Comparison of ENCODE assay signal across 9 mouse cellular contexts in the genomic region with DNA sequence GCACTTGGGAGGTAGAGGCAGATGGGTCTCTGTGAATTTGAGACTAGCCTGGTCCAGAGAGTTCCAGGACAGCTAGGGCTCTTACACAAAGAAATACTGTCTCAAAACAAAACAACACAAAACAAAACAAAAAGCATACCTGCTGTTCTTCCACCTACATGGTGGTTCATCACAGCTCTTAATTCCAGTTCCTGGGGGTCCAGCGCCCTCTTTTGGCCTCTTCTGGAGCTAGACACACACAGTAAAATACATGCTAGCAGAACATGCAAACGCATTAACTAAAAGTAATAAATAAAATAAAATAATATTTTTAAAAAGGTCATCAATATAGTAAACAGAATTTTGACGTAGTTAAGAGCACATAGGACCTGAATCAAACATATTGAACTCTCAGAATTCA. TPM values are rescaled to one million over a fixed set of nuclear protein-coding genes. Genes with fewer than 3 reads are reported as not detected.
DNase-seq lines count a peak whose midpoint lies in the region; ATAC-seq and TF ChIP-seq lines count a peak whose summit lies in the region.
"Had no signal": no experiment of that assay in that cellular context is flagged by ENCODE, and none has a peak within 500 bp of the region (broad histone marks: within the 10 kb centered on the region; RNA-seq: fewer than 3 reads in every experiment).

No protein-coding gene starts in this region.

- TF ChIP-seq RAD21 in MEL (IDR thresholded peaks at IDR 0.05; ENCODE audit: low read depth, low read length), result peak; percentile 67

- no peak for TF ChIP-seq POLR2A in liver, adult 2 months (IDR thresholded peaks at IDR 0.05; ENCODE audit: extremely low read depth, insufficient read depth, low read length)
- no peak for TF ChIP-seq POLR2A in MEL (IDR thresholded peaks at IDR 0.05; ENCODE audit: control insufficient read depth in 1 of 2, insufficient read depth in 1 of 2, low read depth in 1 of 2, low read length in 2 of 2, poor library complexity in 1 of 2)

- H3K27ac ChIP-seq in liver, adult 2 months (replicated peaks; ENCODE audit: insufficient read depth, low read depth, low read length), result no peak overlapping the region
- H3K27ac ChIP-seq in liver, embryonic 12.5 days, result no peak overlapping the region
- H3K27ac ChIP-seq in MEL (ENCODE audit: control insufficient read depth, low read depth, low read length), result no peak overlapping the region
- no peak overlapping the region for H3K27ac ChIP-seq in midbrain, embryonic 13.5 days
- H3K27ac ChIP-seq: neural tube, embryonic 12.5 days had no signal

- H3K4me2 ChIP-seq in liver, embryonic 12.5 days, result no peak overlapping the region
- no peak overlapping the region for H3K4me2 ChIP-seq in midbrain, embryonic 13.5 days (replicated peaks)
- H3K4me2 ChIP-seq: neural tube, embryonic 12.5 days had no signal

- no peaks in the 10 kb centered on the region for H3K4me1 ChIP-seq in liver, adult 2 months (ENCODE audit: control insufficient read depth, insufficient read depth, low read length)
- no peaks in the 10 kb centered on the region for H3K4me1 ChIP-seq in liver, embryonic 12.5 days
- no peaks in the 10 kb centered on the region for H3K4me1 ChIP-seq in MEL (ENCODE audit: control insufficient read depth in 1 of 2, insufficient read depth in 2 of 2, low read length in 2 of 2)
- H3K4me1 ChIP-seq in midbrain, embryonic 13.5 days (replicated peaks), result no peaks in the 10 kb centered on the region
- H3K4me1 ChIP-seq: neural tube, embryonic 12.5 days had no signal

- intact Hi-C loops in gastrocnemius, postnatal 36 days (cut with DNase I), result loop anchor here (1.0 to 5.0 kb wide), 3 partner anchors 37 to 66 kb away; no protein-coding TSS in a partner anchor

- peak; percentile 42; the same call in 1 of the 2 replicates for TF ChIP-seq CTCF in liver, adult 2 months (IDR thresholded peaks at IDR 0.05; ENCODE audit: low read depth, low read length)
- TF ChIP-seq CTCF in MEL (IDR thresholded peaks at IDR 0.05 in 2 of 3, conservative IDR thresholded peaks at IDR 0.05 in 1 of 3; ENCODE audit: control insufficient read depth in 1 of 3, insufficient read depth in 1 of 3, low read depth in 2 of 3, low read length in 3 of 3, poor library complexity in 1 of 3, severe bottlenecking in 1 of 3), result peak; percentile 33 to 64 (median 57)

- no peak overlapping the region for H3K9ac ChIP-seq in liver, adult 2 months (ENCODE audit: low read depth, low read length)
- H3K9ac ChIP-seq in liver, embryonic 12.5 days, result no peak overlapping the region
- no peak overlapping the region for H3K9ac ChIP-seq in MEL (ENCODE audit: control insufficient read depth, low read depth, low read length, poor library complexity, severe bottlenecking)
- no peak overlapping the region for H3K9ac ChIP-seq in midbrain, embryonic 13.5 days (replicated peaks)
- H3K9ac ChIP-seq: neural tube, embryonic 12.5 days had no signal

- no peaks in the 10 kb centered on the region for H3K36me3 ChIP-seq in liver, adult 2 months (ENCODE audit: control insufficient read depth, insufficient read depth, low read length)
- H3K36me3 ChIP-seq in liver, embryonic 12.5 days, result no peaks in the 10 kb centered on the region
- H3K36me3 ChIP-seq in MEL (ENCODE audit: control insufficient read depth in 1 of 2, insufficient read depth in 2 of 2, low read length in 2 of 2), result no peaks in the 10 kb centered on the region
- no peaks in the 10 kb centered on the region for H3K36me3 ChIP-seq in midbrain, embryonic 13.5 days
- H3K36me3 ChIP-seq: neural tube, embryonic 12.5 days had no signal

- no peak for TF ChIP-seq EP300 in MEL (IDR thresholded peaks at IDR 0.05; ENCODE audit: low read depth in 1 of 2, low read length in 2 of 2)

- H3K9me3 ChIP-seq in liver, embryonic 12.5 days (replicated peaks), result no peaks in the 10 kb centered on the region
- H3K9me3 ChIP-seq in MEL (replicated peaks; ENCODE audit: insufficient read depth, low read length), result no peaks in the 10 kb centered on the region
- no peaks in the 10 kb centered on the region for H3K9me3 ChIP-seq in midbrain, embryonic 13.5 days
- H3K9me3 ChIP-seq: neural tube, embryonic 12.5 days had no signal

- ATAC-seq in liver, embryonic 12.5 days, result no peak
- no peak for ATAC-seq in midbrain, embryonic 13.5 days

- H3K27me3 ChIP-seq in liver, adult 2 months (ENCODE audit: control insufficient read depth, insufficient read depth, low read length), result no peaks in the 10 kb centered on the region
- no peaks in the 10 kb centered on the region for H3K27me3 ChIP-seq in liver, embryonic 12.5 days (replicated peaks)
- peaks cover 1 to 5% of the 10 kb centered on the region in 2 experiments; a peak in 1 of 4 replicates for H3K27me3 ChIP-seq in MEL (ENCODE audit: control insufficient read depth in 1 of 2, insufficient read depth in 2 of 2, low read length in 2 of 2)
- H3K27me3 ChIP-seq in midbrain, embryonic 13.5 days, result no peaks in the 10 kb centered on the region
- H3K27me3 ChIP-seq: neural tube, embryonic 12.5 days had no signal

- DNase-seq in cerebellum, postnatal 10 days, result peak; percentile 70 to 72
- DNase-seq in cerebellum, adult 11 months, result no peak
- peak; percentile 9 for DNase-seq in liver, adult 2 months (ENCODE audit: extremely low read depth, low read depth, low spot score)
- DNase-seq in MEL (ENCODE audit: low read depth, low spot score), result peak; percentile 50
- peak; percentile 16 to 18 for DNase-seq in gastrocnemius, postnatal 36 days
- peak; percentile 10 for DNase-seq in skeletal muscle tissue, adult 2 months (ENCODE audit: low read depth, low spot score)

- H3K4me3 ChIP-seq in liver, adult 2 months (ENCODE audit: insufficient read depth, low read depth, low read length), result no peak overlapping the region
- no peak overlapping the region for H3K4me3 ChIP-seq in liver, embryonic 12.5 days
- H3K4me3 ChIP-seq in MEL (ENCODE audit: control insufficient read depth in 1 of 2, insufficient read depth in 1 of 2, low read depth in 2 of 2, low read length in 2 of 2), result no peak overlapping the region
- H3K4me3 ChIP-seq in midbrain, embryonic 13.5 days (replicated peaks), result no peak overlapping the region
- H3K4me3 ChIP-seq: neural tube, embryonic 12.5 days had no signal

- H3K79me2 ChIP-seq in liver, adult 2 months (ENCODE audit: control insufficient read depth, insufficient read depth, low read length), result no peaks in the 10 kb centered on the region
- no peaks in the 10 kb centered on the region for H3K79me2 ChIP-seq in MEL (ENCODE audit: control insufficient read depth, insufficient read depth, low read length, poor library complexity)

- 44% methylated on average over 3 of the region's 3 CpGs for WGBS in liver, adult 2 months
- WGBS in liver, embryonic 12.5 days (ENCODE audit: insufficient replicate concordance), result 24% methylated on average over 3 of the region's 3 CpGs
- WGBS in midbrain, embryonic 13.5 days, result 33% methylated on average over 3 of the region's 3 CpGs

TF ChIP-seq in MEL, 35 proteins besides CTCF, POLR2A, EP300 and RAD21:
- peak; percentile 53 for TF ChIP-seq SMC3 (IDR thresholded peaks at IDR 0.05; ENCODE audit: low read depth, low read length)
- no peak for TF ChIP-seq TCF12 (IDR thresholded peaks at IDR 0.05; ENCODE audit: low read depth, low read length)

RNA-seq across cellular contexts. Expression of a gene that starts 19.5 kb away (rescaled TPM):
- not detected in 2 replicates for total RNA-seq in liver, adult 2 months (2014; rRNA removed)
- not detected in 2 replicates for polyA plus RNA-seq in liver, adult 2 months (2012; rRNA removed)
- polyA plus RNA-seq in liver, embryonic 12.5 days (2016; fragmentation: Nextera tagmentation; extraction: Ambion mirVana), result not detected in 2 replicates
- not detected in 2 replicates for total RNA-seq in MEL (2012; rRNA removed)
- polyA plus RNA-seq in MEL (2012; ENCODE audit: insufficient read depth in 1 of 2, insufficient read length in 2 of 2, low read depth in 1 of 2, low replicate concordance in 2 of 2, missing spikeins in 1 of 2), result not detected
- total RNA-seq in gastrocnemius, postnatal 36 days (2021), result not detected
- polyA plus RNA-seq in midbrain, embryonic 13.5 days (2015; fragmentation: Nextera tagmentation; extraction: Ambion mirVana), result not detected in 2 replicates
- polyA plus RNA-seq: neural tube, embryonic 12.5 days had no signal

RNA-seq across cellular contexts. Expression of a gene that starts 26.7 kb away (rescaled TPM):
- total RNA-seq in liver, adult 2 months (2014; rRNA removed), result not detected in 2 replicates
- polyA plus RNA-seq in liver, adult 2 months (2012; rRNA removed), result not detected in 2 replicates
- not detected in 2 replicates for polyA plus RNA-seq in liver, embryonic 12.5 days (2016; fragmentation: Nextera tagmentation; extraction: Ambion mirVana)
- not detected in 2 replicates for total RNA-seq in MEL (2012; rRNA removed)
- polyA plus RNA-seq in MEL (2012; ENCODE audit: insufficient read depth in 1 of 2, insufficient read length in 2 of 2, low read depth in 1 of 2, low replicate concordance in 2 of 2, missing spikeins in 1 of 2), result not detected
- total RNA-seq in gastrocnemius, postnatal 36 days (2021), result not detected
- polyA plus RNA-seq in midbrain, embryonic 13.5 days (2015; fragmentation: Nextera tagmentation; extraction: Ambion mirVana), result 0.14 TPM in 1 of 2 replicates, not detected in the other
- polyA plus RNA-seq: neural tube, embryonic 12.5 days had no signal

RNA-seq across cellular contexts. Expression of a gene that starts 43.2 kb away (rescaled TPM):
- total RNA-seq in liver, adult 2 months (2014; rRNA removed), result 116 and 134 TPM in 2 replicates
- polyA plus RNA-seq in liver, adult 2 months (2012; rRNA removed), result 171 and 195 TPM in 2 replicates
- polyA plus RNA-seq in liver, embryonic 12.5 days (2016; fragmentation: Nextera tagmentation; extraction: Ambion mirVana), result 218 and 230 TPM in 2 replicates
- 279 and 288 TPM in 2 replicates for total RNA-seq in MEL (2012; rRNA removed)
- 100 to 1,000 TPM in 1 of 2 experiments, not detected in 1; 297 TPM for polyA plus RNA-seq in MEL (2012; ENCODE audit: insufficient read depth in 1 of 2, insufficient read length in 2 of 2, low read depth in 1 of 2, low replicate concordance in 2 of 2, missing spikeins in 1 of 2)
- 10 to 100 TPM; 48.5 to 50.9 TPM for total RNA-seq in gastrocnemius, postnatal 36 days (2021)
- polyA plus RNA-seq in midbrain, embryonic 13.5 days (2015; fragmentation: Nextera tagmentation; extraction: Ambion mirVana), result 360 and 361 TPM in 2 replicates
